Mouse (Mus musculus) spleen, embryonic (tissue): ENCODE results near the gene Mau2.

Source experiments
- CTCF ChIA-PET: fragments of 350-600 bp; sonication (Branson Sonifier 250); formaldehyde crosslinking; loops from one replicate; lab custom pipeline; 2022; lab: Charles Lee

The Mau2 gene

DNA sequence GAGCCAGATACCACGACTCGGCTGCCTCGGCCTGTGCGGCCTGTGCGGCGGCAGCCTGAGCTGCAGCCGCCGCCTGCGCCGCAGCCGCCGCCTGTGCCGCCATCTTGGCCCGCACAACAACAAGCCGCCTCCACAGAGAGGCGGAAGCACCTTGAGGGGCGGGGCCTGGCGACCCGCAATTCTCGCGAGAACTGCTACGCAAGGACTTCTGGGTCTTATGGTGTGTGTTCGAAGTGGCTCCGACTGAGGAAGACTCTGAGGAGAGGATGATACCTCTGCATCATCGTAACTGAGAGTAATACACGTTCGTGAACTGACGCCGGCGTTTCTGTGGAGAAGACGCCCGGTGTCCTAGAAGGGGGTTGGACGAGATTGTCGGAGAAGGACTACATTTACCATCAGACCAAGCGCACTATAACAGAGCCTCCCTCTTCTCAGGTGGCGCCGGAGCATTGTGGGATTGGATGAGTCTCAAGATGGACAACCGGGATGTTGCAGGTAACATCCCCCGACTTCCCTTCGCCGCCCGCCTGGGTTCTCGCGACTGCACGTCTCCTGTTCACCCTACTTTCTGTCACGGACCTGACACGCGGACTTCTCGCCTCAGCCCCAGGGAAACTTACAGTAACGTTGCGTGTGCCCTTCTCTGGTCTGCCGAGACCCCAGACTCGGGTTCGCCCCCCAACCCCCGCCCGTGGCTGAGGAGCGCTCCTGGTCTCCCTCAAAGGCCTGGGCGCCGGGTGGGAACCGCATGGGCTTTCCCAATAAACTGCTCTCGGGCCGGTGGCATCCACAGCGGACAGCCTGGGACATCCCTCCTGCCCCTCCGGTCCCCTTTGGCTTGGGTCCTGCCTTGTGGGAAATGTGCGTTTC is at the start of gene Mau2, which contains the start of gene Sugp1:
Mau2 (minus strand) TSS at position 152 of the 873 bp plus-strand sequence.
Sugp1 (plus strand) TSS at position 231 of the 873 bp plus-strand sequence.
- CTCF ChIA-PET: no interaction called here

DNA sequence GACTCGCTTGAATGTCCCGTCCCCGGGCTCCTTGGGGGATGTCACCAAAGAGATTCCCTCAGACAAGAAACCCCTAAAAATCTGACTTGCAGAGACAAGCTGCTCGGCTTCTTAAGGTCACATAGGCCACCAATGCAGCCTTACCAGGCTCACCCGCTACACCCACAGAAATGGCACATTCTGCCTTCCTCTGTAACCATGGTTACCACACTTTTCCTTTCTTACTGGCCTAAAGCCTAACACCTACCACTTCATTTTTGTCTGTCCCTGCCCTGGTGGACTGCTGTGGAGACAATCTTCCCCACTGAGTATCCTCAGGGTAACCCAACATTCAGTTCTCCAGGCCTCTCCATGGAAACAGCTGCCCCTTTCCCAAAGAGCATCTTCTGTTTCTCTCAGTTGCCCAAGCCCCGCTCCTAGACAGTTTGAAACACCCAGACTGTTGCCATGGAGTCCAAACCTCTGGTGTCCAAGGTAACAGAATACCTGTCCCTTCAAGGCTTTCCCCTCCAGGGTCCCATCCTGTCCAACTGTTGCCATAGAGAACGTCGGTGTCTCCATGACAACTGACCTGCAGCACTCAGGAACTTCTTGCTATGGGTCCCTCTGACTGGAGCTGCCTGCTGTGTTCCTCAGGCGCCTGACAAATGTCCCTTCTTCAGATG is 46.9 kb upstream of the Mau2 start:
- CTCF ChIA-PET: no interaction called here

DNA sequence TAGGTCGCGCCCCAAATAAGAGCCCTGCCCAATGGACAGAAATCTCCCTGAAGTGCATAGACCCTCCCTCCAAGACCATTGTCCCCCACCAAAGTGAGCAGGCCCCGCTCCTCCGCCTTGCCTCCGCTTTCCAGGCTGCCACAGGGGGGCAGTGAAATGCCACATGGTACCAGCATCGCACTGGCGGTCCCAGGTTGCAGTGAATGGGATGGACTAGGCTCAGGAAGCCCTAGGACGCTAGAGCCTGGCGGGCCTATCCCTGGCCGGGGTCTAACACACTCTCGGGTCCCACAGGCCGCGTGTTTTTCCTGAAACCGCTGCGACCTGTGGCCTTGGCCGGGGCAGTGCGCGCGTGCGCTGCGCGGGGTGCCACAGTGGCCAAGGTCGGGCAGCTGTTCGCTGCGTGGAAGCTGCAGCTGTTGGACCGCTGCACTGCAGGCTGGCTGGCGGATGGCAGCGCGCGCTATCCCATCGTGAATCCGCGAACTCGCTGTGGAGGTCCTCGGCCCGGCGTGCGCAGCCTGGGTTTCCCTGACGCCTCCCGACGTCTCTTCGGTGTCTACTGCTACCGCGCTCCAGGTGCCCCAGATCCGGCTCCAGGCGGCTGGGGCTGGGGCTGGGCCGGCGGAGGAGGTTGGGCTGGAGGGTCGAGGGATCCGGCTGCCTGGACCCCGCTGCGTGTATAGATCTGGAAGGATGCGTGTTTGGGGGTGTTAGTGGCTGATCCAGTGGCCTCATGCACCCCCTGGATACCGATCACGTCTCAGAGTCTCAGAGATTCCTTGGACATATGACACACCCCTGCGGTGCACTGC is 45.5 kb upstream of the Mau2 start:
- CTCF ChIA-PET: no interaction called here

DNA sequence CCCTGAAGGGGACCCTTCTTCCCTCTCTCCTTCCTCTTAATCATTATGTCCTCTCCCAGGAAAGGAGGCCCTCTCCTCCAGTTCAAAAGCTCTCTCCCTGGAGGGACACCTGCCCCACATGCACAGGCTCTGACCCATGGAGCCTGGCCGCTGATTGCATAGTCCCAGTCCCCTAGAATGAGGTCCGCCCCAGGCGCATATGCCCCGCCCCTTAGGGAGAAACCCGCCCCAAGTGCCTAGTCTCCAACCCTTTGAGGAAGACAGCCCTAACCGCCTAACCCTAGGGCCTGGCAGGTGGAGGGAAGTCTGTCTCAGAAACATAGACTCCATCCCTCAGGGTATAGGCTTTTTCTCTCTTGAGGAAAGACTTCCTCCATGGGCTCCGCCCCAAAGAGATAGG is 44.7 kb upstream of the Mau2 start:
- CTCF ChIA-PET: no interaction called here

- CTCF ChIA-PET: no interaction called here
Observed at GRCm38 (mm10) chr8:70086151-70086550, 43.6 kb upstream of the Mau2 start.

DNA sequence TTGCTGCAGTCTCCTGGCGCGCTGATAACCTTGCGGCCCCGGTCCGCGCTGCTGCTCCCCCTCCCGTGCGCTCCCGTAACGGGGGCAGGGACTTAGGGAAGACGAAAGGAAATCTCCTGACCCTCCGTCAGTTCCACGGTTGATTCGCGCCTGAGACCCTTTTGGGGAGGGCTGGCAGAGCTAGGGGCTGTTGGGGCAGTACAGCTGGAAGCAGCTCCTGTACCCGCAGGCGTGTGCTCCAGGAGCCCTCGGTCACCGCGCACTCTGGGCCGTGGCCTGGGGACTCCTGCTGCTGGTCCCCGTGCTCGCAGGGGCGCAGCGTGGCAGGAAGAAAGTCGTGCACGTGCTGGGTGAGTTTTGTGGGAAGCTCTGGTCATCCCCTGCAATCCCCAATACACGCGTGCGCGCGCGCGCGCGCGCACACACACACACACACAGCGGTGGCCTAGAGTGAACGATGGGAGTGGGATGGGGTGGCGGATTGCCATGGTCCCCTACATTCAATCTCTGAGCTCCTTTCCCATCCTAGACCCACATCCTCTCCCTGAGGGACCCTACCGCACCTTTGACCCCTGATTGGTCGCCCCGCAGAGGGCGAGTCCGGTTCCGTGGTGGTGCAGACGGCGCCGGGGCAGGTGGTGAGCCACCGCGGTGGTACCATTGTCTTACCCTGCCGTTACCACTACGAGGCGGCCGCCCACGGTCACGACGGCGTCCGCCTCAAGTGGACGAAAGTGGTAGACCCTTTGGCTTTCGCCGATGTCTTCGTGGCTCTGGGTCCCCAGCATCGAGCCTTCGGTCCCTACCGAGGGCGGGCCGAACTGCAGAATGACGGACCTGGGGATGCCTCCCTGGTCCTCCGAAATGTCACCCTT is 41.9 kb upstream of the Mau2 start:
- CTCF ChIA-PET: no interaction called here

GRCm38 (mm10) chr8:70083285-70083684 is 40.8 kb upstream of the Mau2 start, which contains the start of gene Hapln4:
Gene Hapln4 (plus strand): TSS chr8:70083457.
- CTCF ChIA-PET: no interaction called here

GRCm38 (mm10) chr8:70081976-70082375 is 39.4 kb upstream of the Mau2 start:
- CTCF ChIA-PET: no interaction called here

DNA sequence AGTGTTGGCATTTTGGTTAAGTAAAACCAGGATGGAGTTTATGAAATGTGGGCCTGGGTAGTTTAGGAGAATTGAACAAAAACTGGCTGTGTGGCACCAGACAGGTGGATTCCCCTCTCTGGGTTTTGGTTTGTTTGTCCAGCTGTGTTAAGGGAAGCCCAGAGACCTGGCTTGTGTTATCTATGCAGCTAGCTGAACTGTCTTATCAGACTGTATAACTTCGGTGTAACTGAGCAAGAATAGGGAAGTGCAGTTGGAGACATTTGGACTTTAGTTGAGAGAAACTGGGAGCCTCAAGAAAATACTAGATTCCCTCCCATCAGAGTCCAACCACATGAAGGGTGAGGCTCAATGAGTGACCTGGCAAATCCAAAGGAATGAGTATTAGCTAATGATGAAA is 31.1 kb upstream of the Mau2 start:
- CTCF ChIA-PET: no interaction called here

DNA sequence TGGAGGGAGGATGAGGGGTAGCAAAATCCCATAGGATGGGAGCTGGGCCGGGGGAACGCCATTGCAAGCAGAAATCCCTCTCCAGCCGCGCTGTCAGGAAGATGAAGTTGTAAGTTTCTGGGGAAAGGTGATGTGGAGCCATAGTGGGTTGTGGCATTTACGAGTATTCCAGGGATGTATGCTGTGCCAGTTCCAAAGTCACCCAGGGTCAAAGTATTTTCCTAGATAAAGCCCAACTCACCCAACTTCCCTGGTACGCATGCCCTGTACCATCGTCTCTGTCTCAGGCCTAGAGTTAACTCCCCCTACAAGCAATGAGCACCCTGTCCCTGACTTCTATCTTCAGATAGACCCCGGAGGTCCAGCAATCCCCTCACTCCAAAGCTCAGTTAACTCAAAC is 30.6 kb upstream of the Mau2 start:
- CTCF ChIA-PET: no interaction called here

- CTCF ChIA-PET: no interaction called here
Observed at GRCm38 (mm10) chr8:70072441-70073069, 30.0 kb upstream of the Mau2 start, which contains the start of gene Tm6sf2. Gene Tm6sf2 (plus strand): TSS chr8:70072924.

GRCm38 (mm10) chr8:70071836-70072440 is 29.4 kb upstream of the Mau2 start:
- CTCF ChIA-PET: no interaction called here

DNA sequence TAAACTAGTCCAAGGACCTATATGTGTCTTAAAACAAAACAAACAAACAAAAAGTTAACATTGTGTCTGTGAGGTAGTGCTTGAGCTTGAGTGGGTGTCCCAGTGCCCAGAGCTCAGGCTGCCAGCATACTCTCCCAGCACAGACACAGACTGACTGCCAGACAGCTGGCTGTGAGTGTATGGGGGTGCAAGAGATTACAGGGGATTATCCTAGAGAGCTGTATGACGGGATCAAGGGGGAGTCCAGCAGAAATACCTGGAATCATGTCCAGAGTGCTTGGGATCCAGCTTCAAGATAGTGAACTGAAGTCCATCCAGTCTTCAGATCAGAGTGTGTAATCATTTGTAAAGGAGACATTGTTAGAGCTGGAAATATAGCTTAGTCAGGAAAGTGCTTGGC is 15.2 kb upstream of the Mau2 start:
- CTCF ChIA-PET: no interaction called here

DNA sequence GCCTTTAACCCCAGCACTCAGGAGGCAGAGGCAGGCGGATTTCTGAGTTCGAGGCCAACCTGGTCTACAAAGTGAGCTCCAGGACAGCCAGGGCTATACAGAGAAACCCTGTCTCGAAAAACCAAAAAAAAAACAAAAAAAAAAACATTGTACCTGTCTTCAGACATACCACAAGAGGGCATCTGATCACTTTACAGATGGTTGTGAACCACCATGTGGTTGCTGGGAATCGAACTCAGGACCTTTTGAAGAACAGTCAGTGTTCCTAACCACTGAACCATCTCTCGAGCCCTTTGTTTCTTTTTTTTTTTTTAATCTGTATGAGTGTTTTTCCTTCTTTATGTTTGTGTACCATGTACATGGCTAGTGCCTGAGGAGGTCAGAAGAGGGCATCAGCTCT is 7.9 kb upstream of the Mau2 start:
- CTCF ChIA-PET: interaction anchor here (0.6 to 0.7 kb wide), 3 partner anchors 47 to 135 kb away, joined by 3 to 5 read pairs (median 3); no protein-coding TSS in a partner anchor

DNA sequence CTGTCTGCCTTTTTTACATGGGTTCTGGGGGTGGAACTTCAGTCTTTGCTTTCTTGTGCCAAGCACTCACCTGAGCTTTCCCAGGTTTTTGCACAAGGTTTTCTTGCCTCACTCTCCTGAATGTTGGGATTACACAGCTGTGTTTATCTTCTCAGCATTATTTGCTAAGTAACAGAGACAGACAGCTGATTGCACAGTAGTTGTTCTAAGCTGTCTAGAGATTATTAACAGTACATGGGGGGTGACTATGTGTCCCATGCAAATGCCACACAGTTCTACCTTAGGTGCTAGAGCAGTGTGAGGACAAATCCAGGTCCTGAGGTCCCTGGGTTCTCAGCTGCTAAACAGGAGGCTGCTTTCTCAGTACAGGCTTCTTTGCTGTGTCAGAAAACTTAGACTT is 7.1 kb upstream of the Mau2 start:
- CTCF ChIA-PET: no interaction called here

DNA sequence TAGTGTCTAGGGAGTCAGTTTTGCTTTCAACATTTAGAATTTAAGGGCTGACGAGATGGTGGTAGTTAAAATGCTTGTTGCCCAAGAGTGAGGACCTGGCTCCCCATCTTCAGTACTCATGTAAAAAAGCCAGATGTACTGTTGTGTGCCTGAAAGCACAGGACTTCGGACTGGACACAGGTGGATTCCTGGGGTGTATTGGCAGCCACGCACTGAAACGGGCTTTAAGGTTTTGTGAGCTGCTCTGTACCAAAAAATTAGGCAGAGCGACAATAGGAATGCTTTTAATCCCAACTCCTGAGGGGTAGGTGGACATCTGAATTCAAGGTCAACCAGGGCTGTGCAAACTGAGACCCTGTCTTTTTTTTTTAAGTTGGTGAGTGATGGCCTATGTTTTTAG is 1.5 kb upstream of the Mau2 start:
- CTCF ChIA-PET: no interaction called here

GRCm38 (mm10) chr8:70041885-70042546 is 518 bp downstream of the Mau2 start:
- CTCF ChIA-PET: interaction anchor here (0.5 to 1.0 kb wide), 2 partner anchors 70 to 137 kb away, joined by 3 to 8 read pairs; no protein-coding TSS in a partner anchor

DNA sequence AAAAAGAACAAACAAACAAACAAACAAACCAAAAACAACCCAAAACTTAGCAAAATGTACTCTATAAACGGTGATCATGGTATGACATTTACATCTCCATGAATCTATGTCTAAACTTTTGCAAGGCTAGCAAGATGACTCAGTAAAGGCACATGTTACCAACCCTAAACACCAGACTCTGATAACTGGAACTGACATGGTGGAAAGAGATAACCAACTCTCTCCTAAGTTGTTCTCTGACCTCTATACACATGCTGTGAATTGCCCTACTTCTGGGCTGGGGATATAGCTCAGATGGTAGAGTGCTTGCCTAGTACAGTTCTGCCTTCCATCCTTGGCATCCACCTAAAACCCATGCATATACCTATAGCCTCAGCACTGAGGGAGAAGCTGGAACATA is 4.5 kb downstream of the Mau2 start:
- CTCF ChIA-PET: no interaction called here

DNA sequence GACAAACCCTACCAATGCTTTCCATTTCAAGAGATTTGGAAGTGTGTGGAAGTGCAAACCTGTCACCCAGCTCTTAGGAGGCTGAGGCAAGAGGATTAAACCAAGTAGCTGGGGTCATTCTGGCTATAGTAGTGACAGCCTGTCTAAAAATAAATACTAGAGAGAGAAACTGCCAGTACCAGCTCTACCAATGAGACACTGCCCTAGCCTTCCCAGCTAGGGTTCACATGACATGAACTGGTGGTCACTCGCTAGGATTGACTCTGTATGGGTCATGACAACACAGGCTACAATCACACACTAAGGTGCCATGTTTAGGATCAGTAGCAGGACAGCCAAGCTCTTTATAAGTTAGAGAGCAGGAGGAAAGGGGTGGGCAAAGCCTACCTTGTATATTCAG is 12.3 kb downstream of the Mau2 start:
- CTCF ChIA-PET: no interaction called here
